Mouse (Mus musculus) testis, postnatal 14 days (tissue): ENCODE data around the gene 1700029J07Rik.
A peak's percentile ranks its signal among the peaks of the same experiment; 100 is the strongest.

Experiments
- DNase-seq: peaks from one replicate; pipeline ENCODE4 v3.0.0; 2021; ENCODE audit warnings: low spot score

The 1700029J07Rik gene

DNA sequence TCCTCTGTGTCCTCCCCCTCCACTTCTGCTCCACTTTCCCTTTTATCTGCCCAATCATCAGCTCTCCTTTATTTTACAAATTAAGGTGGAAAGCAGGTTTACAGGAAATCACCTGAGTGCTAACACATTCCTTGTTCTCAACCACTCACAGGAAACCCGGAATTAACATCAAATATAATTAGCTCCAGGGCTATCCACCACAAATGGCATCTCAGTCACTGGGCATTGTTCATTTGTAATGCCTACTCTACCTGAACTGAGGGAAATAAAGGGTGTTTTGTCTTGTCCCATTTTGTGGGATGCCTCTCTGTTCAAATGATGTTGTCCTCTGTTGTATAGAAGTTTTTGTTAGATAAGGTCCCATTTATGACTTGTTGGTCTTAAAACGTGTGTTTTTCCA lies 24.4 kb downstream of the 1700029J07Rik start:
- DNase-seq = no peak

DNA sequence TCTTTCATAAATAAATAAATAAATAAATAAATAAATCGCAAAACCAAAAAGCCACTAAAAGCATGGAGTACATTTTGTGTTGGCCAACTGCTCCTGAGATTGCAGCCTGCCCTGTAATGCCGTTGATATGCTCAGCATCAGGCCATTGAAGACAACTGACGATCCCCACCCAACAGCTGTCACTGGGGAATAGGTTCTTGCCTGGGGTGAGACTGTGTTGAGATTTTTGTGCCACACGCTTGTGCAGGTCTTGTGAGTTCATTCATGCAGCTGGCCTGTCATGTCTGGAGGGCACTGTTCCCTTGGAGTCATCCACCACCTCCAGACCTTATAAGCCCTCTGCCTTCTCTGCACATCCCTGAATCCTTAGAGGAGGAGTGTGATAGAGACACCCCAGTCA lies 28.8 kb downstream of the 1700029J07Rik start:
- no peak for DNase-seq

DNA sequence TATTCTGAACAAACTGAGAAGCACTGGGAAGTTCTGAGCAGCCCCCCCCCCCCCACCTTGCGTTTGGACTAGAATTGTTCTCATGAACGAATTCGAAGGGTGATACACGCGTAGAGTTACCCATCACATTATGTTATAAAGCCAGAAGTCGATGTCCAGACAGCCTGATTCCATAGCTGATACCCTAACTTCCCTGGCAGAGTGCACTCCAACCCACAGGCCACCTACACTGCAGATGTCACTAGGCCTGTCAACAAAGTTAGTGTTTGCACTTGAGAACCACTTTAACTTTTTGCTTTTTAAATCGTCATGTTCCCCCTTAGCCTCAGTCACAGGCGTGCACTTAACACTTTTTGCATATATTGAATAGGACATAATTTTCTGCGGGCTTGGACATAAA lies 38.1 kb downstream of the 1700029J07Rik start:
- DNase-seq = no peak

DNA sequence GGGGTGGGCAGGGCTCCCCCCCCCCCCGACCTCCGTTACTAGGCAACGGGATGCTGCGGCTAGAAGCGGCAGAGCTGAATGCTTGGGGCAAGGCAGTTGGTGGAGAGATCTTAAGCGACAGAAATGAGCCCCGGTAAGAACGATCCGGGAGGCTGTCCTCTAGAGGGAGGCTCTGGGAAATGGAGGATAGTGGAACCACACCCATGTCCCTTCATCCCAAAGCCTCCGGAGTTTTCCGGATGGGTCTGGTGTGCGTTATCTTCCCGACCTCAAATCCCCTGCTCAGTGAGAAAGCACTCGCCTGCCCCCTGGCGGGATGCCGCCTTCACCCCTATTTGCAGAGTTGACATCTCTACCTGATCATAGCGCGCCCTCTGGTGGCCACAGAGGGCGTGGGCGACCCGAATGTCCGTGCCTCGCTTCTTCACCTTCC lies 40.5 kb downstream of the 1700029J07Rik start, which contains the start of gene Ccdc110:
Gene Ccdc110, plus strand, starts transcription at position 38 of the 433 bp plus-strand sequence.
- DNase-seq = peak; percentile 91

DNA sequence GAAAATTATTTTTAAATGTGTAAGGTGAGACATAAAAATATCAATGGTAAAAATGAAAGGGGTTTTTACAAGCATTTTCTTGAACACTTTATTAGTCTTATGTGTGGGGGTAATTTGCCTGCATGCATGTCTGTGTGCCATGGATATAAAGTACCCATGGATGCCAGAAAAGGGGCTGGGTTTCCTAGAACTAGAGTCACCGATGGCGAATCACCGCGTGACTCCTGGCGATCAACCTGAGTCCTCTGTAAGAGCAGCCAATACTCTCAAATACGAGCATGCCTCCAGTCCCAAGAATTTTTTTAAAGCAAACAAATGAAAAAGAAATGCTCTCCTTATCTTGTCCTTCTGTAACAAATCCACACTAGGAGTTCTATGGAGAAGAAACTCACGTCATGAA lies 52.9 kb downstream of the 1700029J07Rik start:
- no peak for DNase-seq

DNA sequence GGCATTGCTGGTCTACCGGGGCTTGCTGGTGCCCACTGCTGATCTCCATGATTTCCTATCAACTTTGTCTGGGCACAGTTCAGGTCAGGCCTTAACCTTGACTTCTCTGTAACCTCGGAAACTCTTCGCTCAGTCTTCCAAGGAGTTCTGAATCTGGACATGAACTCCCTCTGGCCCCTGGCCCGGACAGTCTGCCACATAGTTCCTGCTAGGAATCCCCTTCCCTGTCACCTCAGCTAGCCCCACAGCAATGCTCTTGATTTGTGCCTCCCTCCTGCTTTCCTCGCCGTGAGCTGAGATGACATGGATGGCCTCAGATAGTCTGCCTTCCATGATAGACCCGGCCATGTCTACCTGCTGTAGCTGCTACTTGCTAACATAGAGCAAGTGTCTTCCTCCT lies 54.7 kb downstream of the 1700029J07Rik start:
- no peak for DNase-seq

DNA sequence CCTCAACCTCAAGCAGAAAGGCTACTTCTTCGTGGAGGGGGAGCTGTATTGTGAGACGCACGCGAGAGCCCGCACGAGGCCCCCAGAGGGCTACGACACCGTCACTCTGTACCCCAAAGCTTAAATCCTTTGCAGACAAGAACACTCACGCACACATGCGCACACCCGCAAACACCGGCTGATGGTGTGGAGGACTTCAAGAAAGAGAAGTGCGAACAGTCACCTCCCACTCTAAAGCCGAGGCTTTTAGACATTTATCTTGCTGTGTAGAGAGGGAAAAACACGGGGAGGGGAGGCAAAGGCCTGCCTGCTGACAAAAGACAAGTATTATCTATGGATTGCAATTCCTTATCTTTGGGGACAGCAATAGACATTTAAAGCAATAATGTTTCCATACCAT lies 56.2 kb downstream of the 1700029J07Rik start:
- DNase-seq = no peak

DNA sequence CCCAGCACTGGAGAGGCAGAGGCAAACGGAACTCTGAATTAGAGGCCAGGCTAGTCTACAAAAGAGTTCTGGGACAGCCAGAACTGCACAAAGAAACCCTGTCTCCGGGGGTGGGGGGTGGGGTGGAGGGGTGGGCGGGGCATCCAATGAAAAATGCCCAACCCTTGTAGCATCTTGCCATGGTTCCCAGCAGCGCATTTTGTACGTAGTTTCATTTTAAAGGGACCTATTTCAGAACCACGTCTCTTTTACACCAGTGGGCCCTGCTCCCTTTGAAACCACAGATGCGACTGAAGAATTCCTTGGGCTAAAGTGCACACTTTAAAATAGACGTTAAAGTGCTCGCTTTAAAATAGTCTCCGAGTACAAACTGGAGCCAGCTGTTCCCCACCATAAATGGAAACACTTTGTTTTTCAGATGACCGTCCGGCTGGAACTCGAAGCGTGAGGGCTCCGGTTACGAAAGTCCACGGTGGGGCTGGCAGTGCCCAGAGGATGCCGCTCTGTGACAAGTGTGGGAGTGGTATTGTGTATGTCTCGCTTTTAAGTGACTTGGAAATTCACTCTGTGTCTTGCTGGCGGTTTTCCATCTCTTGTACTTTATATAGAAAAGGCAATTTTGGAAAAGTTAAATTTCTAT lies 57.9 kb downstream of the 1700029J07Rik start:
- no peak for DNase-seq

DNA sequence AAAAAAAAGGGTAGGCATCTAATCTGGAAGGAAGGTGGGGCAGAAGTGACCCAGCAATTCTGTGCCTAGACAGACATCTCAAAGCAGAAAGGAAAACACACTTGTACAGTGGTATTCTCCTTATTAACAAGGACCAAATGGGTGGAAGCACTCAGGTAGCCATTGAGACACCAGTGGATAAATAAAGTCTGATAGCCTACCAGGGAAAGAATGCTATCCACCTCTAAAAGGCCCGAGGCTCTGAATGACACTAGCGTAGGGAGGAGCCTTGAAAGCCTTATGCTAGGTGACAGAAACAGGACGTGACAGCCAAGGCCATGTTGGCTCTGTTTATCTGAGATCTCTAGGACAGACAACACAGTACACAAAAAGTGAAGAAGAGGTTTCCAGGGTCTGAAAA lies 58.6 kb downstream of the 1700029J07Rik start:
- no peak for DNase-seq

DNA sequence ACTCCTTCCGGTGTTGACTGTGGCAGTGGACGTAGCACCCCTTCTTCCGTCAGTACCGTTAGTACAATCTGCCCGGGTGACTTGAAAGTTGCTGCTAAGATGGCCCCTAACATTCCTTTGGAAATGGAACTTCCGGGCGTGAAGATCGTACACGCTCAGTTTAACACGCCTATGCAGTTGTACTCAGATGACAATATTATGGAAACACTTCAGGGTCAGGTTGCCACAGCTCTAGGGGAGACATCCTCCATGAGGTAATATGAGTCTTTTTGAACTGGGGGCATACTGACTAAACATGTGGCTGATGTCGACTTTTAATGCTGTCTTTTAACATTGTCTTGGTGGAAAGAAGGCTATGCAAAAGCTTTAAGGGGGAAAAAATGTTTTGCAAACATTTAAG lies 61.3 kb downstream of the 1700029J07Rik start:
- DNase-seq = no peak

DNA sequence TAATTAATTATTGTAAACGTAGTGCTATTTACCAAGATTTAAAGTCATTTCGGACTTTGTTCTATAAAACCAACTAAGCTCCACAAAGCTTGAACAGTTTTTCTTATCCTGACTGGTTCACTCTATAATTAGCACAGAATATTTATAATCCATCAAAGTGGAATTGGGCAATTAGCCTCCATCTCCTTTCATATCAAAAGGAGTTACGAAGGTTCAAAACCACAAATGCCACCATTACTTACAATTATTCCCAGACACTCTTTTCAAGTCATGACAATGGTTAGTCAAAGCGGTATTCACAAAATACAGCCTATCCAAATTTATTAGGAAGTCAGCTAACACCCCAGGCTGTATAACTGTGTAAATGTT lies 68.8 kb downstream of the 1700029J07Rik start:
- no peak for DNase-seq

DNA sequence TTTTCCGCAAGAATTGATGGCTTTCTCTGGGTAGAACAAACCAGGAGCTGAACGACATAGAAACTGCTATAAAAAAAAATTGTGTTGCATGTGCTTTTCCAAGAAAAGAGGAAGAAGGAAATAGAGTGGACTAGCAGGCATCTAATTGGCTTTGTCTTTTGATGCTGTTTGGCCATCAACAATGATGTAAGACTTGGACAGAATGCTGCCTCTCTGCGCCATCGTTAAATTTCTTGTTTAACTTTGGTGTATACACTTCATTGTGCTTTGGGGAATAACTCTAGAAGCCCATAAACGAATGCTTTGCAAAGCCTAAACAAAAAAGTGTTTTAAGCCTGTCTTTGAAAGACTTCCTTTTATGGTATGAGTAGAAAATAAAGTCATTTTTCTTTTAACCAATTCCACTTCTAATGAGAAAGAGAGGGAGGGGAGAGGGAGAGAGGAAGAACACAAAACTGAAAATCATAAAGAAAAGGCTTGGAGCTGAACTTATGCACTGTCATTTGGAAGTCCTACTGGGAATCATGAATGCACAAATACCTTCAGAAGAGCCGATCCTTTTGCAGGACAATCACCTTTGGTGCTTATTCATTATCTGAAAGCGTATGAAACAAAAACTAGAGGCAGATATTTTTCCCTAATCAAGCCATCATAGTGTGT lies 69.3 kb downstream of the 1700029J07Rik start:
- no peak for DNase-seq

DNA sequence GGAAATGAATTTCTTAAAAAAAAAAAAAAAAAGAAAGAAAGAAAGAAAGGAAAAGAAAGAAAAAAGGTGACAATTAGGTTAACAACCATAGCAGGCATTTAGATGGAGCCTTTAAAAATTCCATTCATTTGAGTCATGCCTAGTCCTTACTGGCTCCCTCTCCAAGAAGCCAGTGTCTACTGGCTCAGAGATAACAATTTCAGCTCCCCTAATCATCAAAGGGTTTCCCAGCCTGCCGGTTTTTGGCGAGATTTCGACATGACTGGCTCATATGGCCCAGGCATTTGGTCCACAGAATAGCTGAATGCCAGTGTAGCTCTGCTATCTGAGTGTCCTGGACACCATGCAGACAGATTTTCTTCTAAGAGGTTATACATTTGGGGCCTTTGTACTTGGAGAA lies 71.4 kb downstream of the 1700029J07Rik start:
- DNase-seq = no peak
